Mouse (Mus musculus) left cerebral cortex, postnatal 14 days (tissue): Measurements from ENCODE around the gene Ugt1a10. TPM values are rescaled to one million over a fixed set of nuclear protein-coding genes. Genes with fewer than 3 reads are reported as not detected.
A peak's percentile ranks its signal among the peaks of the same experiment; 100 is the strongest.
"Not testable (repeated sequence)": the region's sequence is repeated elsewhere in the genome, so short reads cannot be mapped to it uniquely, and the experiment has no call there.

Experiments
- DNase-seq, 2 experiments: peaks; one replicate each; pipeline ENCODE4 v3.0.0; 2021 to 2022; ENCODE audit warnings: low spot score in 2 of 2, mixed read lengths in 1 of 2
- intact Hi-C: fragments of 180-260 bp; cut with DNase I; formaldehyde crosslinking; loops from one replicate; pipeline ENCODE4 v1.15.1; 2025
- total RNA-seq, 2 experiments: library from RNA; stranded (reverse); gene quantifications; 2 replicates each; pipeline ENCODE4 v1.2.3; 2021

Ugt1a10 gene
- total RNA-seq, 2 experiments from 2014 or later = not detected

DNA sequence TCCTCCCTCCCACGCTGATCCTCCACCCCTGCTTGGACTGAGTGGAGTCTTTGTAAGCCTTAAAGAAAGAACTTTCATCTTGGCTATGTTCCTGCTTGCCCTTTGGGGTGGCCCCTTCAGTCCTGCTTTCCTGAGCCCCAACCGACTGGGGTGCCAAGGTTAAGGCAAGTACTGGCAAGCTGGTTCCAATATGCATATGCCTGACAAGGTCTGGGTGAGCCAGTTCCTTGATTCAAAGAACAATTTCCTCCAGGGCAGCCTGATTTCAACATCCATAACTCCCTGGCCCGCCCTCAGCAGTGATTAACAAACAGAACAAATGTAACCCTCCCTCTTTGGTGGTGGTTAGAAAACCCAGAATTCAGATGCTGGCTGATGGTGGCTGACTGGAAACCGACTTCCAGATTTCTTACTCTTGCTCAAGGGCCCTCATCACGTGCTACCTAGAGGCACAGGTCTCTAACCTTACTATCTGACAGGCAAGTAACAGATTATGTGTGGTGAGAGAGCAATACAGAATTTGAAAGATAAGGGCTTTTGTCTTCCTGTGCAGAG lies 79.3 kb downstream of the Ugt1a10 start, which contains the start of gene Ugt1a6a:
Gene Ugt1a6a (plus strand): TSS at position 353 of the 555 bp plus-strand sequence.
- DNase-seq, intact Hi-C loops: not testable (repeated sequence)

DNA sequence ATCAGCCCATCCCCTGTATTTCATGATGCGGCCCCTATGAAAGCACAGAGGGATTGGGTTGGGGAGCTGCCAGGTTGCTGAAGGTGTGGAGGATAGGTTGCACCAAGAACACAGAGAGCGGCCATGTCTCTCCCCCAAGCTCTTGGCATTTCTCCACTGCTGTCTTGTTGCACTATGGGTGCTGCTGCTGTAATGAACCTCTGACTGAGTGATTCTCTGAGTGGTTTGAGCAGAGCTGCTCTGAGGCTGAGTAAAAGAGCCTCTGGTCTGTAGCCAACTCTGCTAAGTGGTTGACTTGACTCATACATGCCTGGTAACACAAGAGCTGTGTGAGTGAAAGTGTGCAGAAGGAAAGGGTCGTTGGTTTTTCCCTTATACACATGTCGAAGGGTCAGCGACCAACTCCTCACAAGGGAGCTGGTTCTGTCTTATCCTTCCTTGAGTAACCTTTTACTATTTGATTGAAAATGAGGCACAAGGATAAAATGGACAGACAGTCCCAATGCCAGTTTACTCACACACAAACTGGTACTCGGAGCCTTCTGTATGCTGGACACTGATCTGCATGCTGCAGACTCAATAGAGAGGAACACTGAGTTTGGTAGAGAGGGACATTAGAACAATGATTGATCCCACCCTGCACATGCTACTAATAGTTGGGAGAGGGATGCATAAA lies 80.2 kb downstream of the Ugt1a10 start:
- intact Hi-C loops, DNase-seq: not testable (repeated sequence)

DNA sequence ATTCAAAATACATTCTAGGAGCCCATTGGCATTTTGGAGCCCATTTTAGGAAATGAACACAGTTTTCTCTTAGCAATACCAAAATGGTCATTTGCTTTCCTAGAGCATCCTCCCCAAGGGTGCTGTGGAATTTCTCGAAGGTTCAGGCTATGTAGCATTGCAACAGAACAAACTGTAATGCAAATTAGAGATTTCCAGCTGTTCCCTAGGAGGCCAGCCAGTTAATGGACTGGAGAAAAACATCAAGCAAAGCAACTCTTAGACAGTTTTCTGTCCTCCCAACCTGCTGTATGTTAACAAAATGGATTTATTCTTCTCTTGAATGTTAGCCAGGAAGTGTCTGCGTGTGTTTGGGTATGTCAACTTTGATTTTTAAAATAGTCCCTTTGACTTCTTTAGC lies 81.5 kb downstream of the Ugt1a10 start:
- DNase-seq = no peak
- intact Hi-C loops = no loop called here

DNA sequence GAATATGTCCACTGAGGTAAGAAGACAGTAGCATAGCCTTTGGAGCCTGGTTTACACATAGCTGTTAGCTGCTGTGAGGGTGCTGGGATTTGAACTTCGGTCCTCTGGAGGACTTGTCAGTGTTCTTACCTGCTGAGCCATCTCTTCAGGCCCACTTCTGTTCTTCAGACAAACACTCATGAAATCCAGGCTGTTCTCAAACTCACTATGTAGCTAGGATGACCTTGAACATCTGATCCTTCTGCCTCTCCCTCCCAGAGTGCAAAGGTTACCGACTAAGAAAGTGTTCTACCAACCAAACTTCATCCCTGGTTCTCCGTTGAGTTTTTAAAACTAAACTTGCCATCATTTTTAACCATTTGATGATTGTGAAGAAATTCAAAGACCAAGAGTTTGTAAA lies 82.1 kb downstream of the Ugt1a10 start:
- no peak for DNase-seq
- intact Hi-C loops = no loop called here

DNA sequence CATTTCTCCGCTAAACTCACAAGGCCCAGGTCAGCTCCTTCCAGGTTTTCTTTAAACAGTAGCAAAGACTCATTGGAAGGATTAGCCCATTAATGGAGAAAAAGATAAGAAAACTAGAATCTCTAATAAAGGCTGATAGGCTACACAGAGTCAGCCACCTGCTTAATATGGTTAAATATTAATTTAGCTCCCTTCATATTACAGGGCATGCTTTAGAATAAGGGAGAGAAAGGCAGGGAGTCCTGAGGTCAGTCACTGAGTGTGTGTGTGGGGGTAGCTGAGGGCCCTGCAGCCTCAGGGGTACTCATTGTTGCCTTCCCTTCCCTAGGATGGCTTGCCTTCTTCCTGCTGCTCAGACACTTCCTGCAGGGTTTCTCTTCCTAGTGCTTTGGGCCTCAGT lies 83.0 kb downstream of the Ugt1a10 start:
- no peak for DNase-seq
- intact Hi-C loops = no loop called here

DNA sequence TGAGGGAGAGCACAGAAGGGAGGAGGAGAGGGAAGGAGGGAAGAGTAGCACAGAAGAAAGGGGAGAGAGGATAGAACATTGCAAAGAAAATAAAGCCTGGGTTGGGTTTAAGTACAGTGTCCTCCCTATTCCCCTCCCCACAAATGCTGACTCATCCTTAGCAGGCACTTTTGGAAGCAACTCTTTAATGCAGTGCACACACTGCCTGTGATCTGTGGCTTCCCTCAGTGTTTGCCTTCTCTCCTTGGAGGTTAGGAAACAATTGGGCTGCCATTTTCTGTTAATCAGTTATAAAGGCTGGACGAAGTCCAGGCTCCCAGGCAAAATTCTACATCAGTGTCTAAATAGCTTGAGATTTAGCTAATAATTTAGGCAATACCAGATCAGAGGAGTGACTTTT lies 85.3 kb downstream of the Ugt1a10 start:
- intact Hi-C loops = loop anchor here (10.0 kb wide), 1 partner anchor 136 kb away; the partner anchor contains the start of gene Usp40
- DNase-seq = not testable (repeated sequence)

DNA sequence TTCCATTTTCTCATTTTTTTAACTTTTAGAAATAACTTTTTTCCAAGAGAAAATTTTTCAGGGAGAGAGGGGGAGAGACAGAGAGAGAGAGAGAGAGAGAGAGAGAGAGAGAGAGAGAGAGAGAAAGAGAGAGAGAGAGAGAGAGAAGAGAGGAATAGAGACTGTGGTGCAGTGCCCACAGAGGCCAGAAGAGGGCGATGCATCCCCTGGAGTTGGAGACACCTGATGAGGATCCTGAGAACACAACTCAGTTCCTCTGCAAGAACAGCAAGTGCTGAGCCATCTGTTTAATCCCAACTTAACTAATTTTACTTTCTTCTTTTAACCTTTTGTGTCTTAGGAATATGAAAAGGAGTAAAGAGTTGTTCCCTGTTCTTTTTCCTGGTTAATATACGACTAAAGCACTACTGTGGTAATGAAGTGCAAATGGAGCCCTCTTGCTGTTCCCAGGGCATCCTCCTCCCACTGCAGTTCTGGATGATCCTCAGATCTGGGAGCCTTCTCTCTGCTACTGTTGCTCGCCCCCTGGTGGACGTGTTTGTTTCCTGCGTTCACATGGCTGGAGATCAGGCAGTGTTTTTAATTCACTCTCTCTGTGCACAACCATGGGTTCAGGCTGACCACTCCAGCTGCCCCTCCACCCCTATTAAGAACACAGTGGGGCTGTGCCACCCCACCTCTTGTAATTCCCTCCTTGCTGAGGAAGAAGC lies 88.9 kb downstream of the Ugt1a10 start:
- peak; percentile 43 to 45 for DNase-seq
- intact Hi-C loops = loop anchor here (10.0 kb wide), 1 partner anchor 139 kb away; the partner anchor contains the start of gene Usp40

DNA sequence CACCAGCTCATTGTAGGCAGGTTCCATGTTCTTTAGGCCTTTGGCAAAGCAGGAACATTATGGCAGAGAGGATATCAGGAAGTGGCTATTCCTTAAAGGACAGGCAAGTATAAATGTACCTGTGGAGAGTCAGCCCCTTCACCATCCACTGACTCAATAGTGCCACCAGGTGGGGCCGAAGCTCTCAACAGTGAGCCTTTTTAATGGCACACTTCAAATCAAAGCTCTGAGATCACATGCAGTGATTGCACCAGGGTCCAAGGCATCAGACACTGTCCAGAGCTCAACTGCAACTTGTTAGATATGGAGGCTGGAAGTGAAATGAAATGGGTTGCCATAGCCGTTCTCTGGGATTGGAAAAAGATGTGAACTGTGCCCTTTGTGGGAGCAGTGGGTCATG lies 90.1 kb downstream of the Ugt1a10 start:
- intact Hi-C loops = loop anchor here (10.0 kb wide), 1 partner anchor 140 kb away; the partner anchor contains the start of gene Usp40
- not testable (repeated sequence) for DNase-seq

DNA sequence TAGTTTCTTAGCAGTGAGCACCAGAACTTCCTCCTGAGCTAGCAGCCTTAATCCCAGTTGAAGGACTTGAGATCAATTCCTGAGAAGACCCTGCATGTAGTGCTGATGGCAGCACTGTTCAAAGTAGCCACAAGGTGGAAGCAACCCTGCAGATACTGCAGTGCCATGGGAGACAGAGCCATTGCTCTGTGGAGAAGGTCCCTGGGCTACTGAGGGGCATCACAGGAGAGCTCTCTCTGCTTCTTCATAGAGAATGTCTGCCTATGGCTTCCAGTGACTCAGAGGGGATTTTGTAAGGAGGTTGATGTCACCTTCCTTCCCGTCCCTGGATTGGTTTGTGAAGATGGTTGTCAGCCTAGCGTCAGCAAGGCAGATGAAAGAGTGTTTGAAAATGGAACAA lies 94.9 kb downstream of the Ugt1a10 start:
- intact Hi-C loops = loop anchor here (5.0 kb wide), 1 partner anchor 137 kb away; no protein-coding TSS in a partner anchor
- DNase-seq = not testable (repeated sequence)

DNA sequence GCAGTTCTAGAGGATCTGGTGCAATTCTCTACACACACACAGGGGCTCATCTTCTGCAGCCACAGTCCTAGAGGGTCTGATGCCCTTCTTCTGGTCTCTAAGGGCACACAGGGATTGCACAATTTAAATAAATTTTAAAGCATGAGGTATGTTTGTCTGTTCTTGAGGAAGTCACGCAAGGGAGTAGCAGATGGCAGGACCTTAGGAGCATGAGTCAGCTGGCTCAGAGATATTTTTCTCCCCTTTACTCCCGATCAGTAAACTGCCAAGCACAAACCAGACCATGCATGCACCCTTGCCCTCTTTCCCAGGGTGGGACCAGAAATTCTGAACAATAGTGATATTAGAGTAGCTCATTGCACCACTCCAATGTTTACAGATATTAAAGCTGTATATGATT lies 103.2 kb downstream of the Ugt1a10 start:
- intact Hi-C loops = no loop called here
- no peak for DNase-seq

DNA sequence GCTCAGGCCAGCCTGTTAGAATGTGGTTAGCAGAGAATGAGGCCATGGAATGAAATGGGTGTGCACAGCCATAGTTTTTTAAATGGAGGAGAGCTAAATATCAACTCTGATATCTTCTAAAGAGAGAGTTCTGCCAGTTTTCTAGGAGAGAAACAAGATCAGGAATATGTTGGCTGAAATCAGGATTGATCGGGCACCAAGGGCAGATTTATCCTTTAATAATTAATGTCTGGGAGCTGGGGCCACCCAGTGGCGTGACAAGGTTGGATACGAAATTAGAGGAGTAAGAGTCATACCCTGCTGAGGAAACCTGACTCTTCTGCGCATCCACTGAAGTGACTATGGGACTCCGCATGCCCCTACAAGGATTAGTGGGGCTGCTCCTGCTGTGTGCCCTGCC lies 110.5 kb downstream of the Ugt1a10 start, which contains the start of gene Ugt1a5:
Gene Ugt1a5 (plus strand): TSS at position 302 of the 400 bp plus-strand sequence.
- DNase-seq = no peak
- intact Hi-C loops = no loop called here

DNA sequence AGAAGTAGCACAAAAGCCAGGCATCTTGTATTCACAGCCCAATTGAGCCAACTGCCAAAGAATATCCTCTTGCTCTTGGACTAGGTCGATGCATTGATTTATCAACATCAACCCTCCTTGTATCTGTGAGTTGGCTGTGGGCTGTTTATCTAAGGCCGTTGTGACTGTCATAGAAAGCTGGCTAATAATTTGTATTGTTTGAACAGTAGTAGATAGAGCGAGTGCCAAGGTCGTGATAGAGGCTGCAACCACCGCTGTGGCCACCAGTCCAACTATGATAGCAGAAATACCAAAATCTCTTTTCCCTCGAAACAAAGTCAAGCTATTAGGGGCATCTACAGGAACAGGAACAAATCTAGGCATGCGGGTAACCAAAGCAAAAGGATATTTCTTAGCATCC lies 117.0 kb downstream of the Ugt1a10 start:
- intact Hi-C loops = not testable (repeated sequence)

DNA sequence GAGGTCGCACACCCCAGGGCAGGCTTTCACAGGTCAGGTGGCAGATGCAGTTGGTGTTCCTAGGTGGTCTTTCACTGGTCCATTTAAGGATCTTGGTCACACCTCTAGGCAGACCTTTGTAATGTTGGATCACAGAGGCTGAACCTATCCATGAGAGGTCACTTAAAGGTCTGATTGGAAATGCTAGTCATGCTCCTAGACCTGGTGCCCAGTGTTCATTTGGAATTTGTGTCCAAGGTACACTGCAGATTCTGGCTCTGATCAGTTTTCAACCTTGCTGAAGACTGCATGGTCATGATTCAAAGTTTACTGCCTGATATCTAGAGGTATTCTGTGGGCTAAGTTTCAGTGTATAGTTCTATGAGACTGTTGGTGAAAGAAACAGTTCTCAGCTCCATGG lies 124.5 kb downstream of the Ugt1a10 start:
- DNase-seq = no peak
- intact Hi-C loops = no loop called here

More for the DNA sequence above, 117.0 kb downstream of the Ugt1a10 start:
- not testable (repeated sequence) for DNase-seq

DNA sequence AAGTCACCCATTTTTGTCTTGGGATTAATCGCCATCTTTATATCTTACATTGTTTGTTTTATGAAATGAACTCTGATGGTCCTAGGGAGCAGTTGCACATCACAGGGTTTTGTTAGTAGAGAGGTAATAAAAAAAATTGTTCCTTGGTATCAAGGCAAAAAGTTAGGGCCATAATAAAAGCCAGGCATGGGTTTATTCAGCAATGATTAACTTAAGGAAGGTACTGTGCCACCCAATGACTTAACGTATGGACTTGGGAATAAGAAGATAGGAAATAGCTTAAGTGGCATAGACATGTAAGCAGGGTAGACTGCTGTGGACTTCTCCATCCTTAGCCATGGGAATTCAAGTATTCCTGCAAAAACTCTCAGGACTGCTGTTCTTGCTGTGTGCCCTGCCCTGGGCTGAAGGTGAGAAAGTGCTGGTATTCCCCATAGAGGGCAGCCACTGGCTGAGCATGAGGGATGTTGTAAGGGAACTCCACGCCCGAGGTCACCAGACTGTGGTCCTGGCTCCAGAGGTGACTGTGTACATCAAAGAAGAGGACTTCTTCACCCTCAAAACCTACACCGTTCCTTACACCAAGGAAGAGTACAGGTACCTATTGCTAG lies 131.2 kb downstream of the Ugt1a10 start:
- intact Hi-C loops = no loop called here
- DNase-seq = no peak

DNA sequence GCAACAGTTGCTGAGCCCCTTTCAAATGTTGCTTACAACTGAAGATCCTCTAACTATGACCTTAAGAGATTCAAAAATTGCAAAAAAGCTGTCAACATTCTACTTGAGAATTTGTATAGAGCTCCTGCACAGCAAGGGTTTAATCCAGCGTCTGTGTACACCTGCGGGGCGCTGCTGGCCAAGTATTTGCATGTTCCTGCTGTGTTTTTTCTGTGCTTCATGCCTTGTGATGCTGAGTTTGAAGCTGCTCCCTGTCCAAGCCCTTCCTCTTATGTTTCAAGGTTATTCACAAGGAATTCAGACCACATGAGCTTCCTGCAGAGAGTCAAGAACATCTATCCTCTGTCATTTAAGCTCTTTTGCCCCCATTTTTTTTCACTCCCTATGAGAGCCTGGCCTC lies 136.9 kb downstream of the Ugt1a10 start:
- no peak for DNase-seq
- intact Hi-C loops = no loop called here

DNA sequence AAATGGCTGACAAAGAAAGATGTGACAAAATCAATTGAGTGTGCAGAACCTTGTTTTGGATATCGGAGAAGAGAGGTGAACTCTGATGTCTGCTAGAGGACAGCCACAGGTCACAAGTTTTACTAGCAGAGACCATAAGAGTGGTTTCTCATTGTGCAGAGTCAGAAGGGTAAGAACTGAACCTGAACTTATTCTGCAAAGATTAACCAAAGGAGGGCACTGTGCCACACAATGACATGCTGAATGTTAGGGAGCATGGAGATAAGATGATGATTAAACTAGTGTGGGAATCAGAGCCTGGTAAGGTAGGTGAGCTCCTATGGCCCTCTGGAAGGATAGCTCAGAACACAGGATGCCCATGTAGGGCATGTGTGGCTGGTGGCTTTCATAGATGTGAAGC lies 140.5 kb downstream of the Ugt1a10 start:
- intact Hi-C loops = no loop called here
- DNase-seq = no peak

DNA sequence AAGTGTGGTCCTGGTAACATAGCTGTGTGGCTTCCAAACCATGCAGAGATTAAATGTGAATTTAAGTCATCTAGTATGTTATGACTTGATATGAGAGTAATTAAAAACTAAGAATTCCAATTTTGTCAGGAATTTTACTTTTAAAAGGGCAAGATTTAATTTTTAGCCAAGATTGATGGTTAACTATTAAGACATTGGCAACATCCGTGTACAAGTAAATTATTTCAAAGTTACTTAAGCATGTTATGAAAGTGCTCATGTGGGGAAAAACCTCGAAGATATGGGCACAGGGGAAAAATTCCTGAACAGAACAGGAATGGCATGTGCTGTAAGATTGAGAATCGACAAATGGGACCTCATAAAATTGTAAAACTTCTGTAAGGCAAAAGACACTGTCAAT lies 142.3 kb downstream of the Ugt1a10 start:
- DNase-seq = no peak
- intact Hi-C loops = no loop called here

DNA sequence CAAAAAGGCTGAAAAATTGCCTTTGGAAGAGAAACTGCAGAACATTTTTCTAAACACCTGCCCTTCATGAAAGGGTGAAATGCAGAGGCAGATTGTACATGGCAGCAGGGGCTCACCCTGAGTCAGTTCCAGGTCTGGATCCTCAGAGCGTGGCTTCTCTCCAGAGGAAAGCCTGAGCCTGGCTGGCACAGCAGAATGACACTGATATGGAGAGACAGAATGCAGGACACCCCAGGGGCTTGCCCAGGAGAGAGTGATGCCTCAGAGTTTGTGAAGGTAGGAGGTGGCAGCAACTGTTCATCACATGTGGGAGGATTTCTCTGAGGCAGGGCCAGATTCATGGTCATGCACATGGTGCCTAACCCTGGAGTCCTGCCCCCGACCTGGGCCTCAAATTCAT lies 144.8 kb downstream of the Ugt1a10 start:
- intact Hi-C loops = no loop called here
- DNase-seq = no peak

DNA sequence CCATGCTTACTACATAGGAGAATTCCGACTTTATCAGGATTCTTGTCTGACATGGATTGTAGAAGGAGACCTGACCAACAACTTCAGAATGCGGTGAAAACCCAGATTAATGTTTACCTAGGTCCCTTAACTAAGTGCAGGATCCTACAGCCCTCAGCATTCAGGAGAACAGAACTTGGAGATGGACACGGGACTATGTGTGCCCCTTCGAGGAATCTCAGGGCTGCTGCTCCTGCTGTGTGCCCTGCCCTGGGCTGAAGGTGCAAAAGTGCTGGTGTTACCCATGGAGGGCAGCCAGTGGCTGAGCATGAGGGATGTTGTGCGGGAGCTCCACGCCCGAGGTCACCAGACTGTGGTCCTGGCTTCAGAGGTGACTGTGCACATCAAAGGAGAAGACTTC lies 145.3 kb downstream of the Ugt1a10 start, which contains the start of gene Ugt1a2:
Gene Ugt1a2 (plus strand): TSS at position 146 of the 400 bp plus-strand sequence.
- intact Hi-C loops = no loop called here
- DNase-seq = no peak
